Comparison of ENCODE assay signal across 16 mouse cellular contexts in the genomic region with DNA sequence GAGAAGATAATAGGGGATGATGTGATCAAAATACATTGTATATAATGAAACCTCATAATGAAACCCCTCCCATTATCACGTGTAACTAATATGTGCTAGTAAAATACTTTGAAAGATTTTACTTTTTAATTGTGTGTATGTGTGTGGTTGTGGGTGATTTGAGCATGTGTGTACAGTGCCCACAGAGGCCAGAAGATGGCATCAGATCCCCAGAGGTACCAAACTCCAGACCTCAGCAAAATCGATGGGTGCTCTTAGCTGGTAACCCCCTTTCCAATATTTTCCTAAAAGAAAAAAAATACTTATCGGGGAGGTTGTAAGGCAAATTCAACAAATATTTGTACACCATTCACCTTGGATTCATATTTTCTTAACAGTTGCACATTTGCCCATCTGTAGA. TPM values are rescaled to one million over a fixed set of nuclear protein-coding genes. Genes with fewer than 3 reads are reported as not detected.
DNase-seq lines count a peak whose midpoint lies in the region; ATAC-seq and TF ChIP-seq lines count a peak whose summit lies in the region.
"Had no signal": no experiment of that assay in that cellular context is flagged by ENCODE, and none has a peak within 500 bp of the region (broad histone marks: within the 10 kb centered on the region; RNA-seq: fewer than 3 reads in every experiment).

No protein-coding gene starts in this region.

- no peaks in the 10 kb centered on the region for H3K27me3 ChIP-seq in kidney, postnatal 0 days (ENCODE audit: insufficient read depth, low read length)
- no peaks in the 10 kb centered on the region; the same call in 1 of the 2 replicates for H3K27me3 ChIP-seq in kidney, embryonic 14.5 days (ENCODE audit: control insufficient read depth, insufficient read depth, low read length)
- peaks cover 4% of the 10 kb centered on the region; the same call in 1 of the 2 replicates for H3K27me3 ChIP-seq in midbrain, postnatal 0 days (ENCODE audit: insufficient read depth, low read length)
- no peaks in the 10 kb centered on the region; the same call in 1 of the 2 replicates for H3K27me3 ChIP-seq in midbrain, embryonic 11.5 days (ENCODE audit: control insufficient read depth, insufficient read depth, low read length)
- H3K27me3 ChIP-seq: embryonic facial prominence, embryonic 15.5 days; forebrain, embryonic 13.5 days had no signal

- no peaks in the 10 kb centered on the region for H3K36me3 ChIP-seq in kidney, postnatal 0 days (ENCODE audit: insufficient read depth, low read length)
- no peaks in the 10 kb centered on the region for H3K36me3 ChIP-seq in kidney, embryonic 14.5 days (ENCODE audit: control insufficient read depth, insufficient read depth, low read length)
- no peaks in the 10 kb centered on the region for H3K36me3 ChIP-seq in midbrain, postnatal 0 days (ENCODE audit: insufficient read depth, low read length)
- H3K36me3 ChIP-seq in midbrain, embryonic 11.5 days (ENCODE audit: control insufficient read depth, insufficient read depth, low read length) = no peaks in the 10 kb centered on the region
- H3K36me3 ChIP-seq: embryonic facial prominence, embryonic 15.5 days; limb, embryonic 12.5 days; neural tube, embryonic 13.5 days had no signal

- H3K4me2 ChIP-seq in kidney, postnatal 0 days (ENCODE audit: low read length) = no peak overlapping the region
- no peak overlapping the region for H3K4me2 ChIP-seq in kidney, embryonic 14.5 days (replicated peaks; ENCODE audit: low read depth, low read length)
- no peak overlapping the region for H3K4me2 ChIP-seq in midbrain, postnatal 0 days (ENCODE audit: low read depth, low read length, poor library complexity, severe bottlenecking)
- no peak overlapping the region for H3K4me2 ChIP-seq in midbrain, embryonic 11.5 days
- H3K4me2 ChIP-seq: embryonic facial prominence, embryonic 15.5 days; forebrain, embryonic 13.5 days; limb, embryonic 12.5 days; neural tube, embryonic 13.5 days had no signal

- no peak overlapping the region for H3K9ac ChIP-seq in kidney, postnatal 0 days (ENCODE audit: low read depth, low read length)
- no peak overlapping the region for H3K9ac ChIP-seq in kidney, embryonic 14.5 days (ENCODE audit: low read depth, low read length)
- no peak overlapping the region for H3K9ac ChIP-seq in midbrain, postnatal 0 days (replicated peaks; ENCODE audit: low read length, poor library complexity, severe bottlenecking)
- no peak overlapping the region for H3K9ac ChIP-seq in midbrain, embryonic 11.5 days (ENCODE audit: low read length)
- H3K9ac ChIP-seq: embryonic facial prominence, embryonic 15.5 days; forebrain, embryonic 13.5 days; limb, embryonic 12.5 days; neural tube, embryonic 13.5 days had no signal

- no peak for ATAC-seq in kidney, postnatal 0 days (replicated peaks; ENCODE audit: low FRiP score, low read depth)
- ATAC-seq in kidney, embryonic 14.5 days (ENCODE audit: low FRiP score, low TSS enrichment) = no peak
- no peak for ATAC-seq in midbrain, postnatal 0 days (ENCODE audit: low FRiP score)
- ATAC-seq in midbrain, embryonic 11.5 days (ENCODE audit: low FRiP score) = no peak
- 0 out of 2 replicates have a peak, but pooled peaks have one; percentile 37 for ATAC-seq in megakaryocyte-erythroid progenitor cell, adult 5-6 weeks (replicated peaks; ENCODE audit: low FRiP score, low TSS enrichment, poor library complexity, severe bottlenecking)
- ATAC-seq: forebrain, embryonic 13.5 days had no signal

- H3K4me1 ChIP-seq in kidney, postnatal 0 days (replicated peaks; ENCODE audit: insufficient read depth, low read length) = no peaks in the 10 kb centered on the region
- no peaks in the 10 kb centered on the region for H3K4me1 ChIP-seq in kidney, embryonic 14.5 days (ENCODE audit: control insufficient read depth, insufficient read depth, low read length)
- H3K4me1 ChIP-seq in midbrain, postnatal 0 days (ENCODE audit: insufficient read depth, low read length) = no peaks in the 10 kb centered on the region
- no peaks in the 10 kb centered on the region for H3K4me1 ChIP-seq in midbrain, embryonic 11.5 days (ENCODE audit: control insufficient read depth, insufficient read depth, low read length)
- H3K4me1 ChIP-seq: embryonic facial prominence, embryonic 15.5 days; forebrain, embryonic 13.5 days; limb, embryonic 12.5 days; neural tube, embryonic 13.5 days had no signal

- no peak overlapping the region for H3K4me3 ChIP-seq in kidney, postnatal 0 days (replicated peaks; ENCODE audit: low read depth, low read length)
- H3K4me3 ChIP-seq in kidney, embryonic 14.5 days (ENCODE audit: low read length) = no peak overlapping the region
- no peak overlapping the region for H3K4me3 ChIP-seq in midbrain, postnatal 0 days (ENCODE audit: low read depth, low read length)
- H3K4me3 ChIP-seq in midbrain, embryonic 11.5 days (ENCODE audit: low read depth, low read length) = no peak overlapping the region
- H3K4me3 ChIP-seq: embryonic facial prominence, embryonic 15.5 days; forebrain, embryonic 13.5 days; limb, embryonic 12.5 days; neural tube, embryonic 13.5 days had no signal

- no peak overlapping the region for H3K27ac ChIP-seq in kidney, postnatal 0 days
- H3K27ac ChIP-seq in kidney, embryonic 14.5 days (ENCODE audit: low read depth, low read length) = no peak overlapping the region
- H3K27ac ChIP-seq in midbrain, postnatal 0 days (ENCODE audit: low read depth, low read length) = no peak overlapping the region
- no peak overlapping the region for H3K27ac ChIP-seq in midbrain, embryonic 11.5 days (ENCODE audit: low read depth, low read length)
- H3K27ac ChIP-seq: embryonic facial prominence, embryonic 15.5 days; forebrain, embryonic 13.5 days; limb, embryonic 12.5 days; neural tube, embryonic 13.5 days had no signal

- WGBS in kidney, postnatal 0 days = 74% methylated on average over 3 of the region's 3 CpGs
- WGBS in kidney, embryonic 14.5 days = 79% methylated on average over 3 of the region's 3 CpGs
- WGBS in midbrain, postnatal 0 days = 69% methylated on average over 3 of the region's 3 CpGs
- 67% methylated on average over 3 of the region's 3 CpGs for WGBS in midbrain, embryonic 11.5 days

- peak; percentile 53 for TF ChIP-seq CTCF in kidney, postnatal 0 days (IDR thresholded peaks at IDR 0.05; ENCODE audit: low read depth)
- peak; percentile 52 for TF ChIP-seq CTCF in midbrain, postnatal 0 days (IDR thresholded peaks at IDR 0.05)

- DNase-seq in embryo, embryonic 10.5 days (ENCODE audit: low spot score) = peak; percentile 3
- no peak for DNase-seq in embryo, embryonic 10 days (ENCODE audit: low spot score)
- no peak for DNase-seq in kidney, postnatal 0 days (ENCODE audit: low spot score)
- peak; percentile 2 for DNase-seq in midbrain, postnatal 0 days (ENCODE audit: low spot score)
- no peak for DNase-seq in midbrain, embryonic 11.5 days (ENCODE audit: low spot score, missing footprints)
- DNase-seq in heart, postnatal 4 days = no peak
- DNase-seq: adrenal gland, postnatal 36 days; heart, postnatal 36 days; lung, adult 18-20 months; thymus, adult 2 months had no signal

- no peaks in the 10 kb centered on the region for H3K9me3 ChIP-seq in kidney, postnatal 0 days (replicated peaks; ENCODE audit: low read length)
- H3K9me3 ChIP-seq in kidney, embryonic 14.5 days (ENCODE audit: control insufficient read depth, low read length) = no peaks in the 10 kb centered on the region
- no peaks in the 10 kb centered on the region for H3K9me3 ChIP-seq in midbrain, postnatal 0 days (ENCODE audit: low read length)
- H3K9me3 ChIP-seq in midbrain, embryonic 11.5 days (ENCODE audit: control insufficient read depth, low read length) = no peaks in the 10 kb centered on the region
- H3K9me3 ChIP-seq: embryonic facial prominence, embryonic 15.5 days; forebrain, embryonic 13.5 days; limb, embryonic 12.5 days; neural tube, embryonic 13.5 days had no signal

RNA-seq across cellular contexts. Expression of a gene that starts 40.8 kb away (rescaled TPM):
- polyA plus RNA-seq in kidney, postnatal 0 days (2015; fragmentation: Nextera tagmentation; extraction: Ambion mirVana) = 160 and 178 TPM in 2 replicates
- polyA plus RNA-seq in kidney, embryonic 14.5 days (2014; fragmentation: Nextera tagmentation; extraction: Ambion mirVana) = 79.9 and 115 TPM in 2 replicates
- total RNA-seq in midbrain, postnatal 0 days (2014; rRNA removed) = 156 and 178 TPM in 2 replicates
- 179 and 195 TPM in 2 replicates for polyA plus RNA-seq in midbrain, postnatal 0 days (2015; fragmentation: Nextera tagmentation; extraction: Ambion mirVana)
- 146 and 150 TPM in 2 replicates for polyA plus RNA-seq in midbrain, embryonic 11.5 days (2014; fragmentation: Nextera tagmentation; extraction: Ambion mirVana)
- total RNA-seq in megakaryocyte-erythroid progenitor cell, adult 5-6 weeks (2014; fragmentation: Nextera tagmentation) = 107 and 126 TPM in 2 replicates
- 166 and 222 TPM in 2 replicates for total RNA-seq in megakaryocyte-erythroid progenitor cell, adult 5-6 weeks (2017)
- total RNA-seq in heart, postnatal 4 days (2021) = 100 to 1,000 TPM; 625 to 708 TPM

Comparison
In these comparisons a context has a peak if more than half of its experiments do, and no peak if none do; other contexts are left out.
1. DNase-seq: peak in embryo, embryonic 10.5 days (single experiment) and midbrain, postnatal 0 days (single experiment); none in embryo, embryonic 10 days (single experiment), kidney, postnatal 0 days (single experiment), midbrain, embryonic 11.5 days (single experiment) and heart, postnatal 4 days (single experiment).